Mouse (Mus musculus) left cerebral cortex, adult 11 months (tissue): ENCODE data around the gene Tubg1.
"Not testable (repeated sequence)": the region's sequence is repeated elsewhere in the genome, so short reads cannot be mapped to it uniquely, and the experiment has no call there.

ENCODE experiments used
- DNase-seq: peaks from one replicate; pipeline ENCODE4 v3.0.0; 2022; ENCODE audit warnings: low spot score

The Tubg1 gene

GRCm38 (mm10) chr11:101103011-101103410, 16.7 kb upstream of the Tubg1 start:
- DNase-seq, result no peak

DNA sequence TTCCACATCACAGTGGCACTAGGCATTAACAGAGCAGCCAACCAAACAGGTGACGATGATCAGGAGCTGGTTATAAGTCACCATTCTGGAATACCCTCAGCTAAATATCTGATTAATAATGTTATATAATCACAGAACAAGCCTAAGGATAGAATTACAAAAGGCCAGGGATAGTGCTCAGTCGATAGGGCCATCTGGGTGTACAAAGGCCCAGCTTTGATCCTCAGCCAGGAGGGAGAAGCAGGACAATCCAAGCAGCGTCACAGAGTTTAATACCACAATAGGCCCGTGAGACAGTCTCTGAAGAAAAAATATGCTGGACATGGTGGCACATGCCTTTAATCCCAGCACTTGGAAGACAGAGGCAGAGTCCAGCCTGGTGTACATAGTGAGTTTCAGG, 10.4 kb upstream of the Tubg1 start:
- DNase-seq, result no peak

GRCm38 (mm10) chr11:101110708-101111107, 9.0 kb upstream of the Tubg1 start:
- DNase-seq, result no peak

GRCm38 (mm10) chr11:101111178-101111577, 8.6 kb upstream of the Tubg1 start:
- no peak for DNase-seq

DNA sequence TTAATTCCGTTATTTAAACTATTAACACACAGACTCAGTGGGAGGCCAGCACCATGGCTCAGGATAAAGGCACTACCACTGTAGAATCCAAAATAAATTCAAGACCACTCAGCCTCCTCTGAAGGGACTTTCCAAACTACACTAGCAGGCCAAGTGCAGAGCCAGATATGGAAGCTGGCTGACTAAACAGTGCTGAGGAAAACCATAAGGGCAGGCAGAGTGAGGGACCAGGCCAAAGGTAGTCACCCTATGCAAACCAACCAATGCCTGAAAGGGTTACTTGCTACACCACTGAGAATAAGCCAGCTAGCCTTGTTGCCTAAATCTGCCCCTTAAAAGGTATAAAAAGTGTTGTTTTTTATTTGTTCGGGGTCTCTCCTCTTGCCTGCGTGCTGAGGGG, 7.6 kb upstream of the Tubg1 start:
- DNase-seq, result no peak

DNA sequence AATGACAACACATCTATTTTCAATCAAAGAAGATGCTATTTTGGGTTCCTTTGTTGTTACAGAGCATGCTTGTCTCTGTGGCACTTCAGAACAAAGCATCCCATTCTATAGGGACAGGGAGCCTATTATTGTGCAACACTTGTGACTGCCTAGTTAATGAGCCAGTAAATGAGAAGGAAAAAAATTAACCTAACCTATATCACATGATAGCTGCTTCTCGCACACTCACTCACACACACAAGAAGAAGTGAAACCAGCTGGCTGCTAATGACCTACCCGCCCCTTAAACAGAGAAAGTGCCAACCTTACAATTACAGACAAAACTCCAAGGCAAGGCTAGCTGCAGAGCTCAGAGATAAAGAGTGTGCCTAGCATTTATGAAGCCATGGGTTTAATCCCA, 4.2 kb upstream of the Tubg1 start:
- peak; percentile 34 for DNase-seq

DNA sequence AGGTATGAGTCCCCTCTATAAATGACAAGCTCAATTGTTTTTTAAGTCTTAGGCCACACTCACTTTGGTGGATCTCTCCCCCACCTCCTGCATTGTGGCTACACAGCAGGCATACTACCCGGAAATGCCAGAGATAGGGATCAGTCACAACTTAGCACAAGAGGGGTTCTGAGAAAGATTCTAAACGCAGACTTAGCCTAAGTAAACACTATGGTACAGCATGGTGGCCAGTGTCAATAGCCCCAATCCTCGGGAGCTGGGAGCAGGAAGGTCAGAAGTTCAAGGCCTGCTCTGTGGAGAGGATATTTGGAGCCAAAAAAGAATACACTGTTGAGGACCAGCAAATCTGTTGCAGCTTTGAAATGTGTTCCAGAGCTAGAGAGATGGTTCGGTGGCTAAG, 1.6 kb upstream of the Tubg1 start:
- no peak for DNase-seq

DNA sequence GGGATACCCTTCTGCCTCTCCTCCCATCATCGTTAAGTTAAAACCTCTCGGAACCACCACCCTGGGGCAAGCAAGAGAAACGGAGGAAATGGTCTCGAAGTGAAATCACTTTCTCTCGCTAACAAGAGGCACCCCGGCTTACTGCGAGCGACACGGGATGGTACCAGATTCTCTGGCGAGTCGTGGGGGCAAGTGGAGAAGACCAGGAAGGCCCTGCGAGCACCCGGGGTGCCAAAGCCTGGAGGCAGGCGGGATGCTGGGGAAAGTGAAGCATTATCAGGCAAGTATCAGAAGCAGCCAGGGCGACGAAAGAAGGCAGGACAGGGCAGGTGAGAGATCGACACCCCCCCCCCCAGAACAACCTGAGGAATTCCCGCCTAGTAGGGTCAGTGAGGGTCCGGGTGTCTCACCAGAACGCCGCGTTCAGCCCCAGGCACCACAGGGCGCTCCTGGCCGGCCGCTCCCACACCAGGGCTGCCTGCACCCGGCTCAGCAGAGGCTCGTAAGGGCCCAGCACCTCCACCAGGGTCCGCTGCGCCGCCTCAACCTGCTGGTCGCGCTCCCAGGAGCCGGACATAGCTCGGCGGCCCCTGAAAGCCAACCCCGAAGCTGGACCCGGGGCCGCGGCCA, 492 bp upstream of the Tubg1 start:
- no peak for DNase-seq

DNA sequence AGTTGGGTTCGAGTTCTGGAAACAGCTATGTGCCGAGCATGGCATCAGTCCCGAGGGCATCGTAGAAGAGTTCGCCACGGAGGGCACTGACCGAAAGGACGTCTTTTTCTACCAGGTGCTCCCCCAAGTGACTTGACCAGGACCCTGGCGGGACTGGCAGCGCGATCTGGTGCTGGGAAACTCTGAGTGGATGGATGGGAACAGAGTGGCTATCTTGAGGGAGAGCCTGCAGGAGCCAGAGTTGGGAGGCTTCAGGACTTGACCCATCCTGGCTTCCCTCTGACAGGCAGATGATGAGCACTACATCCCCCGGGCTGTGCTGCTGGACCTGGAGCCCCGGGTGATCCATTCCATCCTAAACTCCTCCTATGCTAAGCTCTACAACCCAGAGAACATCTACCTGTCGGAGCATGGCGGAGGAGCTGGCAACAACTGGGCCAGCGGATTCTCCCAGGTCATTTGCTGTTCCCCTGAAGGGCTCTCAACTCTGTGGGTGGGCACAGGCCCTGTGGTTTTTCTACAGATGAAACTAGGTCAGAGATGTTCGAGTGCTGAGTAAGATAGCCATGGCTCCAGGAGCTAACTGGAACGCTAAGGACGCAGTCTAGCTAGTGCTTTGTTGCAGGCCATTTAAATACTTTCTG, 929 bp downstream of the Tubg1 start:
- no peak for DNase-seq

- DNase-seq, result not testable (repeated sequence)
Observed at GRCm38 (mm10) chr11:101124494-101124893, 4.8 kb downstream of the Tubg1 start.

GRCm38 (mm10) chr11:101125008-101125407, 5.3 kb downstream of the Tubg1 start:
- not testable (repeated sequence) for DNase-seq

DNA sequence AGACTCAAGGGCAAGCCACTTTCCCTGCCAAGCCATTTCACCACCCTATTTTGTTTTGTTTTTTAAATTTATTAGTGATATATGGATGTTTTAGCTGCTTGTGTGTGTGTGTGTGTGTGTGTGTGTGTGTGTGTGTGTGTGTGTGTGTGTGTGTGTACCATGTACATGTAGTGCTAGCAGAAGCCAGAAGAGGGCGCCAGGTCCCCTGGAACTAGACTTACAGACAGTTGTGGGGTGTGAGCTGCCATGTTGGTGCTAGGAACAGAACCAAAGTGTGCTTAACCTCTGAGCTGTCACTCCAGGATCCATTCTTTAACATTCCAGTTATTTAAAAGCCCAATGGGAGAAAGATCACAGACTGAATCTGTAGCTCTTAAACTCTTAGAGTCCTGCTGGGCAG, 7.3 kb downstream of the Tubg1 start:
- DNase-seq, result no peak

DNA sequence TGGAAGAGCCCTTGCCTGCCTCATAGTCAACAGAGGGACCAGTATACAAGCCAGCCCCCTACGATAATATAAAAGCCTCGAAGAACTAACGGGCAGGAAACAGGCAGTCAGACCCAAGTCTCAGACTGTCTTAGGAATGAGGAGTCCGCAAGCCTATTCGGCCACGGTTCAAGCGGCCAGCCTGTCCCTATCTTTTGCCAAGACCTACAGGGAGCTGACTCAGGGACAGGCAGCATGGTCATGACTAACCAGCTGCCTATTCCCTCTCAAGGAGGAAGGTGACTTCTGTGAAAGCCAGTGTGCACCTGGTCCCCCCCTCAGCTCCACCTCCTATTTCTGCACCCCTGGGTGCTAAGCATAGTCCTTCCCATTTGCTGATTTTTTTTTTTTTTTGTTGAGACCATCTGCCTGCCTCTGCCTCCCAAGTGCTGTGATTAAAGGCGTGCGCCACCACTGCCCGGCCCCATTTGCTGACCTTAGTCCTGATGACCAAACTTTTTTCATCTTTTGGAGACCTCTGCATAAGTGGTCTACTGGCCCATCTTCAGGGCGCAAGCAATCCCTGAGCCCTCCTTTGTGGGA, 9.3 kb downstream of the Tubg1 start:
- DNase-seq, result no peak

- DNase-seq, result no peak
Observed at GRCm38 (mm10) chr11:101130056-101130756, 10.5 kb downstream of the Tubg1 start.

DNA sequence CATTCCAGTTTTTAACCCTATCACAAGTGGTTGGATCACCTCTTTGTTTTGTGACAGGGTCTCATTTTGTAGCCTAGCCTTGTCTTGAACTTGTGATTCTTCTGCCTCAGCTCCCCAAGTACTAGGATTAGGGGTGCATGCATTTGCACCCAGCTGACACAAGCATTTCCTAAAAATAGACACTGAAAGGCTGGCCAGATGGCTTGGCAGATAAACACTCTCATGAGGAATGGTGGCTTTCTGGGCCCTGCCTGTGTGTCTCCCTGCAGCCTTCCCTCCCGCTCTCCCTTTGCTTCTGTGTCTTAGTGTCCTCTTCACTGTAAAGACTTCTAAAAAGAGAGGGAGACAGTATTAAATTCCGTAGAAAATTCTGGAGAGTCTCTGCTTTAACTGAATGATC, 11.4 kb downstream of the Tubg1 start:
- no peak for DNase-seq

DNA sequence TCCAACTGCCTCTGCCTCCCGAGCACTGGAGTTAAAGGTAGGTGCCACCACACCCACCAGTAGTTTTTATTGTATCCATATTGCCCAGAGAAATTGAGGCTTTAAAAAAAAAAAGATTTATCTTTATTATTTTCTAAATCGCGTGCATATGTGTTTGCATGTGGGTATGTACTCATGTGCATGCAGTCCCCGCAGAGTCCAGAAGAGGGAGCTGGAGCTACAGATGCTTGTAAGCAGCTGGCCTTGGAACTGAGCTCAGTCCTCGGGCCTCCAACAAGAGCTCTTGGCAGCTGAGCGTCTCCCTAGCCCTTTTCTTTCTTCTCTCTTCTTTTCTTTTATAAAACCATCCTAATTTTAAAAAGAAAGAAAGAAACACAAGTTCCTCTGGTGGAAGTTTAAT, 12.0 kb downstream of the Tubg1 start:
- DNase-seq, result no peak

- DNase-seq, result no peak
Observed at GRCm38 (mm10) chr11:101133037-101133436, 13.3 kb downstream of the Tubg1 start.

GRCm38 (mm10) chr11:101134217-101134865, 14.6 kb downstream of the Tubg1 start:
- no peak for DNase-seq

DNA sequence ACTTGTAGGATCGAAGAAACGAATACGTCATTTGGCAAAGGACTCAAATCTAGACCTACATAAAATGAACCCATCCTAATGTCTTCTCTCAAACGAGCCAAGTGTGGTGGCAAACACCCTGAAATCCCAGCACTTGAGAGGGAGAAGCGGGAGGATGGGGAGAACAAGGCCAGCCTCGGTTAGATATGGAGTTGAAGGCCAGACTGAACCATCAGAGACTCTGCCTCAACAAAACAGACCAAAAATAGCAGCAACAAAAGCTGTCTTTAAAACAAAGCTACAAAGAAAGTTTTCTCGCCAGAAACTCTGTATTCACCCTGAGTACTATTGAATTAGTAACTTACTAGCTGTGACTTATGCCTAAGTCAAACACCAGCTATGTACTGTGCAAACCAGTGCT, 17.3 kb downstream of the Tubg1 start:
- no peak for DNase-seq

DNA sequence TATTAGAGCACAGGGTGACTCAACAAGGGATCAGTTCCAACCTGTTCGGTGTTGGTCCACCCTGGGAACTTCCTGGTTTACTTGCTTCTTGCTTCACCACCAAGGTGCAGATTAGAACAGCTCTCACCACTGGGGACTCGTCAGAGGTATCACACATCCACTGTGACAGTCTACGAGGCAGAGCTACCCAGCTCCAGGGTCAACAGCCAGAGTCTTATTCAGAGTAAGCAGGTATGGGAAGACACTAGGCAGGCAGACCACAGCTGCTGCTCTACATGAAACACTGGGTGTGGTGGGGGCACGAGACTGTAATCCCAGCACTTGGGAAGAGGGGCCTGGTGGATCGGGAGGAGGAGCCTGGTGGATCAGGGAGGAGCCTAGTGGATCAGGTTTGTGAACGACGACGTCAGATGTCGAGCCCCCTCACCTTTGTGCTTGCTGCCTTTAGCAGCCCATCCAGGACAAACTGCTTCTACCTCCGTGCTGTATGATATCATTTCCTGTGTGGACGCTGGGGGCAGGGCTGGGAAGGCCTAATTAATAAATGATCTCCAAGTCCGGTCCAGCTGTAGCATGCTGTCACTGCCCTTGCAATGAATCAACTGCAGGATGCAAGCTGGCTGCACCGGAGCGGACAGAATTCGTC, 18.9 kb downstream of the Tubg1 start:
- no peak for DNase-seq

- no peak for DNase-seq
Observed at GRCm38 (mm10) chr11:101140164-101140819, 20.6 kb downstream of the Tubg1 start.

- DNase-seq, result no peak
Observed at GRCm38 (mm10) chr11:101141088-101141487, 21.4 kb downstream of the Tubg1 start.
